Mouse (Mus musculus): ENCODE data around the gene Zfp541. TPM values are rescaled to one million over a fixed set of nuclear protein-coding genes. Genes with fewer than 3 reads are reported as not detected.

The Zfp541 gene
- polyA plus RNA-seq (2016; fragmentation: Nextera tagmentation; extraction: Ambion mirVana), result not detected in 2 replicates

DNA sequence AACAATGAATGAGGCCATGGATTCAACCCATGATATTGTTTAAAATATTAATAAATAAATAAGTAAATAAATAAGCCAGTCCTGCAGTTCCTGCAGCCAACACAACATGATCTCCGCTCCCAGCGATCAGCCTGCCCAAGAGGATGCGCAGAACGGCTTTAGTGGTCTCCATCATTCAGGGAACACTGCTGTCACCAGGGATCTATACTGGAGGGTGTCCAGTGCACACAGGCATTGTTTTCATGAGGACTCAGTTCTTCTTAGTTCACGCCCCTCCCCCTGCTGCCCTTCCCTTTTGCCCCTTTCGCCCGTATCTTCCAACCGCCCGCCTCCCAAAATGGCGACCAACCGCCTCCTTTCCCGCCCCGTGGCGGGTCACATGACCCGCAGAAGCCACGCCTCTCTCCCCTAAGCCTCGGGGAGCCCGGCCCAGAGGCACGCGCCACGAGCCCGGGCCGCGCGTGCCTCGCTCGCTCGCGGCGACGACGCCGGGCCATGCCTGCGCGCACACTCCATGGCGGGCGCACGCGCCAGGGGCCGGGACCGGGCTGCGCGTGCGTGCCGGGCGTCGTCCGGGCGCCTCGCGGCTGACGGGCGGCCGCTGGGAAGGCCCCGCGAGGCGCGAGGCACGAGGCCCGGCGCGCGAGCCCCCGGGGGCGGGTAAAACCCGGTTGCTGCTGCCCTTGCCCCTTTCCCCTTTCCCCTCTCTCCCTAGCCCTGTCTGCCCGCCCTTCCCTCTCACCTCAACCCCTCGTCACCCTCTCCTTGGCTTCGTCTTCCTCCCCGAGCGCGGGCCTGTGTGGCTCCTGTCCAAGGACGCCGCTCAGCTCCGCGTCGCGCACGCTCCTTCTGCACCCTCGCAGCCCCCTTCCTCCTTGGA lies at the start of gene Zfp541:
TSS of gene Zfp541 (plus strand) at position 596 of the 880 bp plus-strand sequence.
- H3K4me3 ChIP-seq, result peak within 1 kb of the TSS; percentile 43
- peaks cover 8% of the 10 kb centered on the region; the same call in 1 of the 2 replicates for H3K9me3 ChIP-seq
- no peaks in the 10 kb centered on the region for H3K36me3 ChIP-seq
- no peak within 1 kb of the TSS for H3K27ac ChIP-seq
- DNase-seq (ENCODE audit: low spot score), result no peak
- H3K4me1 ChIP-seq, result peaks cover 5% of the 10 kb centered on the region; the same call in 1 of the 2 replicates
- H3K27me3 ChIP-seq (ENCODE audit: insufficient read depth, poor library complexity, severe bottlenecking), result peaks cover 38% of the 10 kb centered on the region
- WGBS, result 44% methylated on average over 77 of the region's 80 CpGs

DNA sequence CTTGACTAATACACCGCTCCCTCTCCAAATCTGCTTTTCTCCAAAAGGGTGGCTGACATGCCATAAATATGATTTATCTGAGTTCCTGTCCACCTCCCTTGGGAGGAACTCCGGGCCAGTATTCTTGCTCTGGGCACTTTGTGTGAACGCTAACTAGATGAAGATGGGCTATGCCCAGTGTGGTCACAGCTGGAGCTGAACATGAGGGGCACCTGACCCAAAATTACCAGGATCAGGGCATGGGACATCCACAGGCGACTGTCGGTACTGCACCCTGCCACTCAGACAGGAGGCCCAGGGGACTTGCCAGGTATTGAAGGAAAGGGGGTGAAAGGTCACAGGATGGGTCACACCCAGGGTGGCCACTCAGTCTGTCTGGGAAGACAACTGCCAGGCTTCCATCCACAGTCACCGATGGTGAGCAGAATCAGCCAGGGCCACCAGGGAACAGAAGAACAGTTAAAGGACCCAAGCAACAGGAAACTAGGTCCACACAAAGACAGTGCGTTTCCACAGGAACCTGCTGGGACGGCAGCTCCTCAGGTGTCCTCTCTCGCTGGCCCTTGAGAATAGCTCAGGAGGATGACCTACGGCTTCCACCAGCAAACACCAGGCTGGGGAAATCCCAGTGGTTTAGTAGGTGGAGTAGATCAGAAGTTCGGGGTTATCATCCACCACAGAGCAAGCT lies 48.9 kb upstream of the Zfp541 start:
- Histone ChIP-seq H3K9me3 (no peaks in the 10 kb centered on the region), H3K36me3 (peaks cover 8% of the 10 kb centered on the region), H3K4me3 (no peak overlapping the region), H3K27ac (no peak overlapping the region), H3K27me3 (ENCODE audit: insufficient read depth, poor library complexity, severe bottlenecking) (no peaks in the 10 kb centered on the region), H3K4me1 (peaks cover 21% of the 10 kb centered on the region)
- WGBS, result 76% methylated on average over 11 of the region's 11 CpGs
- DNase-seq (ENCODE audit: low spot score), result no peak

DNA sequence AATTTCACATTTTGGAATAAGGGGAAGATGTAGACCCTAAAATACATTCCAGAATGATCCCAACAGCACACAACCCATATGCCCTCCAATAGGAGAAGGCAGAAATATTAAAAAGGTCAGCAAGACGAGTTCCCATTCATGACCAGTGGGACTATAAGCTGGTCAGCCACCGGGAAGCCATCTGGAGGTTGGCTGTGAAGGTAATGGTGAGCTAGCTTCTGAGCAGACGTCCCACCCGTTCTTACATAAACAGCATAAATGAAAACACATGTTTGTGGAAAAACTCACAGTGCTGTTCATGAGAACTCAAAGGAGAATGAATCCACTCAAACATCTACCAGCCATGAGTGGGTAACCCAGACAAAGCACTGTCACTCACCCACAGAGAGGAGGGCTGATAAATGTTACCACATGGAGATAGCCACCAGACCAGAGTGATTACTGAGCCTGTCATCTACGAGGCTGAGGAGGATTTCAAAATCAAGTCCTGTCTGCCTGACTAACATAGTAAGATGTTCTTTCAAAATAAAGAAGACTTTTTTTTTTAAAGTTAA lies 47.8 kb upstream of the Zfp541 start:
- Histone ChIP-seq H3K36me3 (peaks cover 7% of the 10 kb centered on the region), H3K4me1 (peaks cover 21% of the 10 kb centered on the region), H3K4me3 (no peak overlapping the region), H3K27ac (no peak overlapping the region), H3K27me3 (ENCODE audit: insufficient read depth, poor library complexity, severe bottlenecking) (no peaks in the 10 kb centered on the region), H3K9me3 (no peaks in the 10 kb centered on the region)
- WGBS, result 80% methylated on average over 5 of the region's 5 CpGs
- DNase-seq (ENCODE audit: low spot score), result no peak

DNA sequence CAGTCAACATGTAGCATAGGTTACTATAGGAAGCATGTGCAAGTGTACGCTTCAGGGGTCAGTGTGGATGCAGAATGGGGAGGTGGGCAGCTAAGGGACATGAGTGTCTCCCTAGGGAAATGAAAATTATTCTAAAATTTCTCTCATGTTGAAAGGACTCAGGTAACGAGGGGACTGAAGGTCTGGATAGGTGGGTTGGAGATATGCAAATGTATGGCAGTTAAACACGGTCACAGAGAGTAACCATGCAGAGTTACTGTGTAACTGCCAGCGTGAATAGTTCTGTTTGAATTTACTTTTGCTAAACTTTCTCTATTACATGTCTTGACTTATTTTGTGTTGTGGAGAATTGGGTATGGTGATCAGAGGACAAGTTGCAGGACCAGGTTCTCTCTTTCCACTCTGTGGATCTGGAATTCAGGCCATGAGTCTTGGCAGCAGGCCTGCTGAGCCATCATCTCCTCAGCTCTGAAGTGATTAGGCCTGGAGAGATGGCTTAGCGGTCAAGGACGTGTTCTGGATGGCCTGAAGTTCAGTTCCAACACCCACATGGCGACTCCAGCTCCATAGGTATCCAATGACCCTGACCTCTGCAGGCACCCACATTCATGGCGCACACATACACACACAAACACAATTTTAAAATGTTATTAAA lies 47.0 kb upstream of the Zfp541 start:
- no peaks in the 10 kb centered on the region for H3K9me3 ChIP-seq

DNA sequence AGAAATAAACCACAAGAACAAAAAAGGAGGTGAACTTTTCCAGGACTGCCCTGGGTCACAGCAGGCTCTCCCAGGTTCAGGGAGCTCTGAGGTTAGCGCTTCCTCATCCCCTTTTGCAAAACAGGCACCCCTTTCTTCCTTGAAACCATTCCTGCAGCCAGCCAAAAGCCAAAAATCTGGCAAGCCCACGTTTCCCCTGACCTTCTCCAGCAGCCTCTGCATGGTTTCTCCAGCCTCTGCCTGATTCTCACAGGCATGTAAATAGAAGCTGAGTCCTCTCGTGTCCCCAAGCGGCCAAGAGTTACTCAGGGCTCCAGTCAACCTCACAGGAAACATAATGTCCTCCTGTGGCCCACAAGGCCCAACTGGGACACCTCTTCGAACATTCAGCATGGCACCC lies 46.2 kb upstream of the Zfp541 start:
- H3K27ac ChIP-seq, result no peak overlapping the region
- H3K9me3 ChIP-seq, result no peaks in the 10 kb centered on the region
- H3K36me3 ChIP-seq, result peaks cover 7% of the 10 kb centered on the region
- H3K27me3 ChIP-seq (ENCODE audit: insufficient read depth, poor library complexity, severe bottlenecking), result no peaks in the 10 kb centered on the region
- H3K4me3 ChIP-seq, result no peak overlapping the region
- WGBS, result 89% methylated on average over 5 of the region's 5 CpGs
- DNase-seq (ENCODE audit: low spot score), result no peak
- peaks cover 25% of the 10 kb centered on the region for H3K4me1 ChIP-seq

More for the DNA sequence above, 47.0 kb upstream of the Zfp541 start:
- H3K36me3 ChIP-seq, result peaks cover 7% of the 10 kb centered on the region
- no peak for DNase-seq (ENCODE audit: low spot score)
- no peaks in the 10 kb centered on the region for H3K27me3 ChIP-seq (ENCODE audit: insufficient read depth, poor library complexity, severe bottlenecking)
- H3K4me3 ChIP-seq, result no peak overlapping the region
- peaks cover 23% of the 10 kb centered on the region for H3K4me1 ChIP-seq
- 82% methylated on average over 8 of the region's 8 CpGs for WGBS
- no peak overlapping the region for H3K27ac ChIP-seq

DNA sequence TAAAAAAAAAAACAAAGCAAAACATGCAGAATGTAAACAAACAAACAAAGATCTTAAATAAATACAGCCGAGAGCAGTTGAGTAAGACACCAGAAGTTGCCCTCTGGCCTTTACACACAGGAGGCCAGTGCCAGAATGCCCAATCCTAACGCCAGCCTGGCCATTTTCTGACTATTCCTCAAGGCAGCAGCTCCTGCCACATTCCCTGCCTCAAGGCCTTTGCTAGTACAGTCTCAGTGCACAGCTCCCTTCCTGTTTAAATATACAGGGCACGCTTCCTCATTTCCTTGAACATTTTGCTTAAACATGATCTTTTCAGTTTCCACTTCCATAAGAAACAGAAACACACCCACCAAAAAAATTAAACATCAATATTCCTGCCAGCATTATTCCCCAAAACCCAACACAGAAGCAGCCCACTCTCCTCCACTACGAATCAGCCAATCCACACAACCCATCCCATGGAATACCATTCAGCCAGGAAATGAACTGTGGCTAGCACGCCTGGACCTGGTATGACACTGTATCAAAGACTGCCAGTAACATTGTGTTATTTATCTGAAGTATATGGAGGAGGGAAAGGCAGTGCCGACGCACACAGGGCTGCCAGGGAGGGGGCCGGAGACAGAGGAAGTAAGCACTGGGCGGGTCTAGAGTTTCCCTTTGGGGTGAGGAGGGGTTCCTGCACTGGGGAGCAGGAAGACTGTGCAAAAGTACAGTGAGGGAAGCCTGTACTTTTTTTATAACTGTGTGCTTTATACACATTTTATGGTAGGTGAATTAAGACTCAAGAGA lies 43.4 kb upstream of the Zfp541 start:
- Histone ChIP-seq H3K4me1 (peaks cover 17% of the 10 kb centered on the region), H3K36me3 (no peaks in the 10 kb centered on the region), H3K27me3 (ENCODE audit: insufficient read depth, poor library complexity, severe bottlenecking) (no peaks in the 10 kb centered on the region), H3K4me3 (no peak overlapping the region), H3K27ac (no peak overlapping the region), H3K9me3 (no peaks in the 10 kb centered on the region)
- WGBS, result 69% methylated on average over 9 of the region's 9 CpGs
- no peak for DNase-seq (ENCODE audit: low spot score)

DNA sequence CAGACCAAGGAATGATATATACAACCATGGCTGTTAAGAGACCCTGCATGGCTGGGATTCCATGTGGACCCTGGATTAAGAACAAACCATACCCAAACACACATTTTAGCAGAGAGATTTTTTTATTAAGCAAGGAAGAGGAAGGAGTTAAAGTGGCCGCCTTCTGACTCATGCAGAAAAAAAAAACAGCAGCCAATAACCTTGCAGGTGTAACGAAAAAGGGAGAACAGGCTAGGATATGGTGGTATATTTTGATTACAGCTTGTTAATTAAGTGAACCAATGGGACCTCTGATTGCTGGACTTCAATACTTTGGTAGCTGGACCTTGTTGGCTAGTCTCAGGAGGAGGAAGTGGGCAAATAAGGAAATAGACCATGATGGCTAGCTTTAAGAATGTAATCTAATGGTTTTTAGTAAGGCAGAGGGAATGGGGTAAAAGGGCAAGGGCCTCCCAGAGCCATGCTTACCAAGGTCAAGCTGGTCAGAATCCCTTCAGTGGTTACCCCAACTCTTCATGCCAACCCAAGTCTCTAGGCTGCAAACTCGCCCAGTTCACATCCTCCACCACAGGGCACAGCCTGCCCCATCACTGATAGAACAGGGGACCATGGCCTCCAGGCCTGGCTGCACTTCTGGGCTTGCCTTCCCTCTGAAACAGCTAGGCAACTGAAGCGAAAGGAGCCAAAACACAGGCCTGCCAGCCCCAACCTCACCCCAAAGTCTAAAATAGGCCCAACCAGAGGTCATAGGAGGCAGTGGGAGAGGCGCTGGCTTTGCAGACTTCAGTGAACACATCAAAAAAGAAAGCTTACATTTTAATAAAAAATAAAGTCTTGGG lies 42.1 kb upstream of the Zfp541 start:
- Histone ChIP-seq H3K36me3 (no peaks in the 10 kb centered on the region), H3K9me3 (no peaks in the 10 kb centered on the region), H3K27ac (no peak overlapping the region), H3K27me3 (ENCODE audit: insufficient read depth, poor library complexity, severe bottlenecking) (no peaks in the 10 kb centered on the region), H3K4me3 (no peak overlapping the region), H3K4me1 (peaks cover 23% of the 10 kb centered on the region)
- 86% methylated on average over 5 of the region's 5 CpGs for WGBS
- no peak for DNase-seq (ENCODE audit: low spot score)

DNA sequence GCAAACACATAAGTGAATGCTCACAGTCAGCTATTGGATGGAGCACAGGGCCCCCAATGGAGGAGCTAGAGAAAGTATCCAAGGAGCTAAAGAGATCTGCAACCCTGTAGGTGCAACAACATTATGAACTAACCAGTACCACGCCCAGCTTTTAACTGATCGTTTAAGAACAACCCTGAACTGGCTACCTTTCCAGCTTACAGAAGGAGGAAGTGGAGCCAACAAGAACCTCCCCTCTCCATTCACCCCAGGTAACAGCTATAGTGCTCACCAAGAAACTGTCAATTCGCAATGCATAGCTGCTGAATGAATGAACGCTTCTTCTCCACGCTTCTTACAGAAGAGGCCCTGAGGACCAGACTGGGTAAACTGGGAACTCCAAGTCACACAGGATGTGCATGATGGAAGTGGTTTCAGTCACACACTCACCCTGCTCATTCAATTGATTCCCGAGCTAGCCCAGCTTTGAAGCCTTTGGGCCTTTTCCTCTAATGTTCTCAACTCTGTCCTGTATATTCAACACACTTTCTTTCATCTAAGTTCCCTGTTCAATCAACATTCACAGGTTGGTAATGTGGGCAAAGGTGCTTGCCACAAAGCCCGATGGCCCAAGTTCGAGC lies 36.9 kb upstream of the Zfp541 start:
- no peak for DNase-seq (ENCODE audit: low spot score)
- no peaks in the 10 kb centered on the region for H3K9me3 ChIP-seq
- H3K4me1 ChIP-seq, result peaks cover 22% of the 10 kb centered on the region
- peaks cover 4% of the 10 kb centered on the region; the same call in 1 of the 2 replicates for H3K36me3 ChIP-seq
- no peak overlapping the region for H3K4me3 ChIP-seq
- 86% methylated on average over 8 of the region's 8 CpGs for WGBS
- no peak overlapping the region for H3K27ac ChIP-seq
- no peaks in the 10 kb centered on the region for H3K27me3 ChIP-seq (ENCODE audit: insufficient read depth, poor library complexity, severe bottlenecking)

DNA sequence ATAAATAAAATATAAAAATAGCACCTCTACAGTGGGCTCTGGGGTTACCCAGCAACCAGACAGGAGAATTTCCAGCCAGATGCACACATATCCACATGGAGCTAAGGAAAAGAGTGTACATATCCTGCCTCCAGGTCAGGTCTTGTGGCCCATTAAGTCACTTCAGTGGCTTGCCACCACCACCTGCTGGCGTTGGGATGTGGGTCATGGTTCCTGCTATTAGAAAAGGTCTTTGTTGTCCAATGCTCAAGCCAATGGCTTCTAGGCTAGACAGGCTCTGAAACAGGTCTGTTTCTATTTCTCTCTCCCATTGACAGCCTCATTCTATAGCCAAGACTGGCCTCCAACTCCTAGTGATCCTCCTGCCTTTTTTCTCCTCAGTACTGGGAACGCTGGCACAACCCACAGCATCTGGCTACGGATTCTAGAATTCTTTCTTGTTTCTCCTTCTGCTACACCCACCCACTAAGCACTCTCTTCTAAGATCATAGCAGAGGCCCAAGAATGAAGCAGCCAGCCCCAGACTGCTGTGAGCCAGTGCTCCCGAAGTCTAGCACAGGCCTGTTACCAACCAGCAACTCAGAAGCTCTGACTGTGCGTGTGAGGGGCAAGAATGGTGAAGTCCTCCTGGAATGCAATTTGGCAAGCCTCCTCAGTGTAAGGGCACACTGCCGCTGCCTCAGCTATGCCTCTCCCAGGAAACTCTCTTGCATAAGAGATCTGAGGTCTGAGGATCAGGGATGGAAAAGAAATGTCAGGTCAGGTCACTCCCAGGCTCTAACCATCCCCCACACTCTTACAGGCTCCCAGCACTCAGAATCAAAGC lies 33.3 kb upstream of the Zfp541 start:
- Histone ChIP-seq H3K27ac (no peak overlapping the region), H3K4me1 (peaks cover 16% of the 10 kb centered on the region), H3K9me3 (0 out of 2 replicates have a peak, but pooled peaks cover 3% of the 10 kb centered on the region), H3K4me3 (no peak overlapping the region), H3K27me3 (ENCODE audit: insufficient read depth, poor library complexity, severe bottlenecking) (no peaks in the 10 kb centered on the region), H3K36me3 (peaks cover 27% of the 10 kb centered on the region)
- no peak for DNase-seq (ENCODE audit: low spot score)
- 87% methylated on average over 6 of the region's 6 CpGs for WGBS

DNA sequence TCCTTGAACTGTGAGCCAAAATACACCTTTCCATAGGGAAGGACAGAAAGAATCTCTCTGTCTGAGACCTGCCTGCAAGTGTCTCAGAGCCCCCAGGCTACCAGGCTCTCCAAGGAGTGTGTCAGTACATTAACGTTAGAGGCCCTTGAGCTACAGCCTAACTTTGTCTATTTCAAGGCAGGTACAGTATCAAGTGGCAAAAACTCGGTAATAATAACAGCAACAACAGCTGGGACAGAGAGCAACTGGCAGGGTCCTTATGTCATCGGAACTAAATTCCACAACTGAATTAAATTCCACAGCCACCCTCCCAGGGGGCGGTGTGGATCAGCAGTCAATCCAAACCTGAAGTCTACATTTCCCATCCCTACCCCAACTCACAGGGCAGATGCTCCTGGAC lies 30.5 kb upstream of the Zfp541 start:
- Histone ChIP-seq H3K4me1 (peaks cover 18% of the 10 kb centered on the region), H3K36me3 (peaks cover 27% of the 10 kb centered on the region), H3K27ac (no peak overlapping the region), H3K27me3 (ENCODE audit: insufficient read depth, poor library complexity, severe bottlenecking) (no peaks in the 10 kb centered on the region), H3K9me3 (0 out of 2 replicates have a peak, but pooled peaks cover 3% of the 10 kb centered on the region), H3K4me3 (no peak overlapping the region)
- no peak for DNase-seq (ENCODE audit: low spot score)
- 83% methylated on average over 4 of the region's 4 CpGs for WGBS

Measured in heart, embryonic 10.5 days (tissue).